Mouse (Mus musculus): ENCODE measurements around the gene Eps8l2. TPM values are rescaled to one million over a fixed set of nuclear protein-coding genes. Genes with fewer than 3 reads are reported as not detected.

Gene Eps8l2
- polyA plus RNA-seq (2016; fragmentation: Nextera tagmentation; extraction: Ambion mirVana): 3.4 and 5.0 TPM in 2 replicates

- no peak within 1 kb of the TSS for H3K27ac ChIP-seq
- H3K4me3 ChIP-seq: peak within 1 kb of the TSS; percentile 43
- WGBS: 3% methylated on average over 23 of the region's 23 CpGs
- peak; percentile 54 for DNase-seq (ENCODE audit: low spot score)
- peaks cover 28% of the 10 kb centered on the region for H3K36me3 ChIP-seq
- peaks cover 29% of the 10 kb centered on the region for H3K4me1 ChIP-seq
- H3K9me3 ChIP-seq (replicated peaks): no peaks in the 10 kb centered on the region
- H3K27me3 ChIP-seq (ENCODE audit: low read depth, poor library complexity, severe bottlenecking): peaks cover 32% of the 10 kb centered on the region
These were observed at the start of gene Eps8l2 for GRCm38 (mm10) chr7:141338576-141339131. TSS of gene Eps8l2 (plus strand) at chr7:141338880.

GRCm38 (mm10) chr7:141291921-141292582 lies 46.6 kb upstream of the Eps8l2 start, which contains the start of gene Drd4:
TSS of gene Drd4 (plus strand) at chr7:141292006.
- peak; percentile 80 for DNase-seq (ENCODE audit: low spot score)
- peak within 1 kb of the TSS; percentile 65 for H3K4me3 ChIP-seq
- peaks cover 71% of the 10 kb centered on the region for H3K27me3 ChIP-seq (ENCODE audit: low read depth, poor library complexity, severe bottlenecking)
- H3K9me3 ChIP-seq (replicated peaks): no peaks in the 10 kb centered on the region
- H3K4me1 ChIP-seq: peaks cover 31% of the 10 kb centered on the region
- H3K36me3 ChIP-seq: peaks cover 6% of the 10 kb centered on the region
- peak within 1 kb of the TSS; percentile 84 for H3K27ac ChIP-seq
- 2% methylated on average over 46 of the region's 46 CpGs for WGBS

- no peaks in the 10 kb centered on the region for H3K9me3 ChIP-seq (replicated peaks)
- DNase-seq (ENCODE audit: low spot score): peak; percentile 54
These were observed 45.9 kb upstream of the Eps8l2 start for GRCm38 (mm10) chr7:141292583-141293388.

GRCm38 (mm10) chr7:141293852-141294471 lies 44.7 kb upstream of the Eps8l2 start:
- H3K9me3 ChIP-seq (replicated peaks): no peaks in the 10 kb centered on the region
- H3K36me3 ChIP-seq: peaks cover 23% of the 10 kb centered on the region
- peaks cover 31% of the 10 kb centered on the region for H3K4me1 ChIP-seq
- H3K27me3 ChIP-seq (ENCODE audit: low read depth, poor library complexity, severe bottlenecking): peaks cover 74% of the 10 kb centered on the region
- peak overlapping the region; percentile 48 for H3K27ac ChIP-seq
- peak; percentile 74 for DNase-seq (ENCODE audit: low spot score)
- WGBS: 1% methylated on average over 53 of the region's 53 CpGs
- peak overlapping the region; percentile 49 for H3K4me3 ChIP-seq

More at GRCm38 (mm10) chr7:141292583-141293388, 45.9 kb upstream of the Eps8l2 start:
- peaks cover 74% of the 10 kb centered on the region for H3K27me3 ChIP-seq (ENCODE audit: low read depth, poor library complexity, severe bottlenecking)
- peak overlapping the region; percentile 84; the same call in 1 of the 2 replicates for H3K27ac ChIP-seq
- peaks cover 14% of the 10 kb centered on the region for H3K36me3 ChIP-seq
- peak overlapping the region; percentile 65 for H3K4me3 ChIP-seq
- 42% methylated on average over 15 of the region's 15 CpGs for WGBS
- peaks cover 31% of the 10 kb centered on the region for H3K4me1 ChIP-seq

- Histone ChIP-seq H3K9me3 (replicated peaks) (no peaks in the 10 kb centered on the region), H3K4me1 (peaks cover 31% of the 10 kb centered on the region), H3K4me3 (peak overlapping the region; percentile 49), H3K36me3 (peaks cover 28% of the 10 kb centered on the region), H3K27me3 (ENCODE audit: low read depth, poor library complexity, severe bottlenecking) (peaks cover 74% of the 10 kb centered on the region), H3K27ac (peak overlapping the region; percentile 48; the same call in 1 of the 2 replicates)
- 10% methylated on average over 22 of the region's 22 CpGs for WGBS
- DNase-seq (ENCODE audit: low spot score): peak; percentile 60
These were observed 44.2 kb upstream of the Eps8l2 start for GRCm38 (mm10) chr7:141294479-141294878.

GRCm38 (mm10) chr7:141297926-141298650 lies 40.6 kb upstream of the Eps8l2 start:
- H3K4me3 ChIP-seq: no peak overlapping the region
- 85% methylated on average over 3 of the region's 3 CpGs for WGBS
- H3K27me3 ChIP-seq (ENCODE audit: low read depth, poor library complexity, severe bottlenecking): peaks cover 39% of the 10 kb centered on the region
- peaks cover 16% of the 10 kb centered on the region for H3K4me1 ChIP-seq
- peaks cover 64% of the 10 kb centered on the region for H3K36me3 ChIP-seq
- no peaks in the 10 kb centered on the region for H3K9me3 ChIP-seq (replicated peaks)
- DNase-seq (ENCODE audit: low spot score): no peak
- H3K27ac ChIP-seq: no peak overlapping the region

- Histone ChIP-seq H3K27me3 (ENCODE audit: low read depth, poor library complexity, severe bottlenecking) (peaks cover 29% of the 10 kb centered on the region), H3K4me3 (no peak overlapping the region), H3K9me3 (replicated peaks) (no peaks in the 10 kb centered on the region), H3K4me1 (peaks cover 7% of the 10 kb centered on the region), H3K36me3 (peaks cover 75% of the 10 kb centered on the region), H3K27ac (no peak overlapping the region)
- WGBS: 95% methylated on average over 8 of the region's 8 CpGs
- no peak for DNase-seq (ENCODE audit: low spot score)
These were observed 39.5 kb upstream of the Eps8l2 start for GRCm38 (mm10) chr7:141299175-141299574.

- peaks cover 97% of the 10 kb centered on the region for H3K36me3 ChIP-seq
- H3K4me3 ChIP-seq: no peak overlapping the region
- H3K9me3 ChIP-seq (replicated peaks): no peaks in the 10 kb centered on the region
- no peak for DNase-seq (ENCODE audit: low spot score)
- no peaks in the 10 kb centered on the region for H3K4me1 ChIP-seq
- H3K27me3 ChIP-seq (ENCODE audit: low read depth, poor library complexity, severe bottlenecking): peaks cover 6% of the 10 kb centered on the region
- WGBS: 98% methylated on average over 9 of the region's 9 CpGs
- H3K27ac ChIP-seq: no peak overlapping the region
These were observed 37.3 kb upstream of the Eps8l2 start for GRCm38 (mm10) chr7:141301386-141301785.

- Histone ChIP-seq H3K27me3 (ENCODE audit: low read depth, poor library complexity, severe bottlenecking) (no peaks in the 10 kb centered on the region), H3K9me3 (replicated peaks) (no peaks in the 10 kb centered on the region), H3K4me3 (no peak overlapping the region), H3K27ac (no peak overlapping the region), H3K36me3 (peaks cover 97% of the 10 kb centered on the region), H3K4me1 (no peaks in the 10 kb centered on the region)
- no peak for DNase-seq (ENCODE audit: low spot score)
- 96% methylated on average over 1 of the region's 1 CpGs for WGBS
These were observed 35.9 kb upstream of the Eps8l2 start for GRCm38 (mm10) chr7:141302702-141303268.

- no peaks in the 10 kb centered on the region for H3K9me3 ChIP-seq (replicated peaks)
- no peaks in the 10 kb centered on the region for H3K27me3 ChIP-seq (ENCODE audit: low read depth, poor library complexity, severe bottlenecking)
- H3K36me3 ChIP-seq: peaks cover 99% of the 10 kb centered on the region
- no peak overlapping the region for H3K27ac ChIP-seq
- WGBS: 84% methylated on average over 4 of the region's 4 CpGs
- no peaks in the 10 kb centered on the region for H3K4me1 ChIP-seq
- H3K4me3 ChIP-seq: no peak overlapping the region
- no peak for DNase-seq (ENCODE audit: low spot score)
These were observed 34.1 kb upstream of the Eps8l2 start for GRCm38 (mm10) chr7:141304537-141304936.

- Histone ChIP-seq H3K4me1 (no peaks in the 10 kb centered on the region), H3K27ac (no peak overlapping the region), H3K36me3 (peaks cover 100% of the 10 kb centered on the region), H3K27me3 (ENCODE audit: low read depth, poor library complexity, severe bottlenecking) (no peaks in the 10 kb centered on the region), H3K9me3 (replicated peaks) (no peaks in the 10 kb centered on the region), H3K4me3 (no peak overlapping the region)
- WGBS: 93% methylated on average over 2 of the region's 2 CpGs
- no peak for DNase-seq (ENCODE audit: low spot score)
These were observed 24.3 kb upstream of the Eps8l2 start for GRCm38 (mm10) chr7:141314416-141314815.

- H3K9me3 ChIP-seq (replicated peaks): no peaks in the 10 kb centered on the region
- peaks cover 100% of the 10 kb centered on the region for H3K36me3 ChIP-seq
- H3K27me3 ChIP-seq (ENCODE audit: low read depth, poor library complexity, severe bottlenecking): no peaks in the 10 kb centered on the region
- no peak for DNase-seq (ENCODE audit: low spot score)
- no peak overlapping the region for H3K4me3 ChIP-seq
- no peaks in the 10 kb centered on the region for H3K4me1 ChIP-seq
- H3K27ac ChIP-seq: no peak overlapping the region
- WGBS: 93% methylated on average over 8 of the region's 8 CpGs
These were observed 23.6 kb upstream of the Eps8l2 start for GRCm38 (mm10) chr7:141315076-141315475.
